Mouse (Mus musculus) telencephalon, adult 2 months (tissue): ENCODE measurements around the gene Ccdc102a.

Source experiments
- DNase-seq: peaks from one replicate; pipeline ENCODE4 v3.0.0-alpha.2; 2011; ENCODE audit warnings: low read depth, low spot score

The Ccdc102a gene

GRCm38 (mm10) chr8:94922176-94922575 lies 4.3 kb upstream of the Ccdc102a start:
- DNase-seq: no peak

GRCm38 (mm10) chr8:94919256-94919655 lies 1.4 kb upstream of the Ccdc102a start:
- DNase-seq: no peak

GRCm38 (mm10) chr8:94917352-94917751 lies 546 bp downstream of the Ccdc102a start:
- peak; percentile 5 for DNase-seq

GRCm38 (mm10) chr8:94916960-94917324 lies 956 bp downstream of the Ccdc102a start:
- DNase-seq: no peak

- no peak for DNase-seq
These were observed 1.5 kb downstream of the Ccdc102a start for GRCm38 (mm10) chr8:94916311-94916959.

GRCm38 (mm10) chr8:94914701-94915101 lies 3.2 kb downstream of the Ccdc102a start:
- DNase-seq: no peak

- DNase-seq: no peak
These were observed 3.6 kb downstream of the Ccdc102a start for GRCm38 (mm10) chr8:94914256-94914655.

GRCm38 (mm10) chr8:94913061-94913660 lies 4.7 kb downstream of the Ccdc102a start:
- DNase-seq: peak; percentile 4

- peak; percentile 21 for DNase-seq
These were observed 9.1 kb downstream of the Ccdc102a start for GRCm38 (mm10) chr8:94908847-94909246.

- peak; percentile 29 for DNase-seq
These were observed 10.2 kb downstream of the Ccdc102a start for GRCm38 (mm10) chr8:94907591-94908300.

GRCm38 (mm10) chr8:94904450-94905175 lies 13.3 kb downstream of the Ccdc102a start:
- DNase-seq: no peak

GRCm38 (mm10) chr8:94903709-94904108 lies 14.2 kb downstream of the Ccdc102a start:
- DNase-seq: no peak

- no peak for DNase-seq
These were observed 16.9 kb downstream of the Ccdc102a start for GRCm38 (mm10) chr8:94901031-94901430.

GRCm38 (mm10) chr8:94900617-94901016 lies 17.3 kb downstream of the Ccdc102a start:
- DNase-seq: no peak

GRCm38 (mm10) chr8:94899262-94899661 lies 18.6 kb downstream of the Ccdc102a start:
- DNase-seq: no peak

- no peak for DNase-seq
These were observed 25.0 kb downstream of the Ccdc102a start for GRCm38 (mm10) chr8:94892917-94893316.

- DNase-seq: no peak
These were observed 29.4 kb downstream of the Ccdc102a start for GRCm38 (mm10) chr8:94888383-94889036.

- no peak for DNase-seq
These were observed 37.2 kb downstream of the Ccdc102a start for GRCm38 (mm10) chr8:94880742-94881141.

- no peak for DNase-seq
These were observed 41.1 kb downstream of the Ccdc102a start for GRCm38 (mm10) chr8:94876820-94877219.

- no peak for DNase-seq
These were observed 41.6 kb downstream of the Ccdc102a start, which contains the start of gene Dok4 for GRCm38 (mm10) chr8:94876197-94876730. Gene Dok4 (minus strand): TSS chr8:94876330.

GRCm38 (mm10) chr8:94875871-94876150 lies 42.1 kb downstream of the Ccdc102a start:
- DNase-seq: no peak
